Mouse (Mus musculus): ENCODE data around the gene Serpinc1.
"Not testable (repeated sequence)": the region's sequence is repeated elsewhere in the genome, so short reads cannot be mapped to it uniquely, and the experiment has no call there.

The Serpinc1 gene

DNA sequence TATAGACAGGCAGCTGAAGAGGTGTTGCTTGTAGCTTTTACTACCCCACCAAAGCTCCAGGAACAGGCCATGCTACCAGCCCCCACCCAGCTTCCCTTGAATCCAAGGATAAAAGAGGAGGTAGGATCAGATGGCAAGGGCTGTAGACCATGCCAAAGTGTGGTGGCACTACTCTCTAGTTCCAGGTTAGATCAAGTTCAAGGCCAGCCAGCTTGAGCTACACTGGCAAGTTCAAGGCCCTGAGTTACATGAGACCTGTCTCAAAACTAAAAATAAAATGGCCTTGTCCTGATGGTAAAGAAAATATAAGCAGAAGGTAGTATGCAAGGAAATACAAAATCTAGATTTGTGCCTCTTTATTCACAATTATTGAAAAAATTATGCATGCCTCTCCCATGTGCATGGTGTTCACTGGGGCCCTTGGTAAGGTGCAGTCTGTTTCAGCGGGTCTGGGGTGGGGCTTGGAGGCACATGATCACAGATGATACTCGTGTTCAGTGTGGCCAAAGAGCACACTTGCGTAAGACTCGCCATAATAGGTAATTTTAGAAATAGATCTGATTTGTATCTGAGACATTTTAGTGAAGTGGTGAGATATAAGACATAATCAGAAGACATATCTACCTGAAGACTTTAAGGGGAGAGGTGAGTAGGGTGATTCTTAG, at the start of gene Serpinc1:
Gene Serpinc1, plus strand, starts transcription at position 515 of the 665 bp plus-strand sequence.
- DNase-seq (ENCODE audit: low spot score) = no peak

DNA sequence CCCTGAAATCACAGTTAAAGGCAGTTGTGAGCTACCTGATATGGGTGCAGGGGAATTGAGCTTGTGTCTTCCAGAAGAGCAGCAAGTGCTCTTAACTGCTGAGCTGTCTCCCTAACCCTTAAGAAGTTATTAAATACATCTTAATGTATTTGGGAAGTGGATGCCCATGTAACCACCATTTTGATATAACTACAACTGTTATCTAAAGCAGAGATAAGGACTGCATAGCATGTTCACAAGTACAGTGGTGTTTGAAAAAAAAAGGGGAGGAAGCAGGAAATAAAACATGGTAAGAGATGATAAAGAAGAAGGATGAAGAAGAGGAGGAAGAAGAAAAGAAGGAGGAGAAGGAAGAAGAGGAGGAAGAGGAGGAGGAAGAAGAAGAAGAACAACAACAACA, 47.1 kb upstream of the Serpinc1 start:
- no peak for DNase-seq (ENCODE audit: low spot score)

DNA sequence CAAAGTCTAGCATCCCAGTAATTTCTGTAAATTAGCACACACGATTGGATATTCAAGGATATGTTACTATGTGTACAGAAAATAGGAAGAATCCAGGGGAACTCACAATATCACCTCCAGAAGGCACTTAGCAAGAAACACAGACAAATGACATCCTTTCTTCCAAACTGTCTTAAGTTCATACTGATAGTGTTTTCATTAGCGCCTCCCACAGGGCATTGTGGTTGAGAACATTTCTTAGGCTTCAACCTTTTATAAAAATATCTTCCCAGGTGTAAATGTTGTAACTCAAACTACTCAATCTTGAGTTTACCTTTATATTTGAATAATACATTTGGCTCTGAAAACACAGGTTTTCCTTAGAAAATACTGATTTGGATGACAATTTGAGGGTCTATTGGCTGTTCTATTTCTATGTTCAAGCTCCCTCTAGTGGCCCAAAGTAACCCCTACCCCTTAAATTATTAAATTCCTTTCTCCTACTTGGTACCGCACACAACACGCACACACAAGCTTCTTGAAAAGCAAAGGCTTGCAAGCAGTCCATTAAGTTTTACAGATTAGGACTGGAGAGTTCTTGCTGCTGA, 44.4 kb upstream of the Serpinc1 start:
- peak; percentile 71 for DNase-seq (ENCODE audit: low spot score)

DNA sequence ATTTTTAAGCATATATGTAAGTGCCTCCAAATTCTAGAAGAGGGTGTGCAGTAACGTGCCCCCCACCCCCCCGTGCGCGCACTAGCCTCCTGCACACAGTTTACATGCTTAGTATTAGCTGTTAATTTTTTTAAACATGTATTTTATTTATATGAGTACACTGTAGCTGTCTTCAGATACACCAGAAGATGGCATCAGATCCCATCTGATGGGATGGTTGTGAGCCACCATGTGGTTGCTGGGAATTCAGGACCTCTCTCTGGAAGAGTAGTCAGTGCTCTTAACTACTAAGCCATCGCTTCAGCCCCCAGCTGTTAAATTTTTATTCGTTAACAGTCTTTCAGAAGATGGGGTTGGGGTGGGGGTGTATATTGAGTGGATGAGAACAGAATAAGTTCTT, 42.8 kb upstream of the Serpinc1 start:
- DNase-seq (ENCODE audit: low spot score) = no peak

DNA sequence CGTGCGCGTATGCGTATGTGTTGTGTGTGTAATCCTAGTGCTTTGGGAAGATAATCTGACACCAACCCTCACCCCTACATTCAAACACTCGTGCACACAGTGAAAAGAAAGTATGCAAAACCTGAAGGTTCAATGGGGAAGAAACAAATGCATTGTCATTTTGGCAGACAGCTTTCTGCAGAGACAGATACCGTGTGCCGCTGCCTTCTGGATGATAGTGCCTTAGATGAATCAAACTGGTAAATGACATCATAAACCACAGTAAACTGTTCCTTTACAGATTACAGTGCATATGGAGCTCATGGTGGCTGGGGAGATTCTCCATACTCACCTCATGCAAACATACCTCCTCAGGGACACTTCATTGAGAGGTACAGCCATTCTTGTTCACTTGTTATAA, 15.2 kb upstream of the Serpinc1 start:
- DNase-seq (ENCODE audit: low spot score) = no peak

DNA sequence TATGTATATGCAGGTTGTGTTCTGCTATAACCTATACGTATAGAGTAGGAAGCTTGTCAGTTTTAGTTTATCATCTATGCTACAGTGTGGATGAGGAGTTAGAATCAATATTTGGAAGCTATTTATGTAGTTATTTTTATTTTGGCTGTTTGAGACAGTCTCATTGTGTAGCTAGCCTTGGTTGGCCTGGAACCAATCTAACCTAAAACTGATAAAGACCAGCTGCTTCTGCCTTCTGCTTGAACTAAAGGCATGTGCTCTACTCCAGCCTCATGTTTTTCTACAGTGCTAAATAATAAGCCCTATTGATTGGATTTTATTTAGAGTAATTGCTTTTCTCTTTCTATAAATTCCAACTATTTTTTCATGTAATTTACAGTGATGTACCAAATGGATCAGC, 11.1 kb upstream of the Serpinc1 start:
- no peak for DNase-seq (ENCODE audit: low spot score)

DNA sequence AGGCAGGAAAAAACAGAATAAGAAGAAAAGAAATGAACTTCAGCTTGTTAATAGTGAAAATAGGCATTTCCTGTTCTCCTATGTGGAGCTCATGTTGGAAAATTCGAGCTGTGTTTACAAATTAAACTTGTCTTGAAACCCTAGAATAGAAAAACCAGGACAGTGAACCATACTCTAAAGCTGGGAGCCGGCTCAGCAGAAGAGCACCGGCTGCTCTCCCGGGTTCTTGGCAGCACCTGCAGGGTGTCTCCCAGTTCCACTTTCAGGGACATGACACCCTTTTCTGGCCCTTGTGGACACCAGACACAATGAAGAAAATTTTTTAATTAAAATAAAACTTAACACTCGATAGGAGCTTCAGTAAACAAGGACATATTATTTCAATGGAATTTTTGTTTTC, 9.7 kb upstream of the Serpinc1 start:
- DNase-seq (ENCODE audit: low spot score) = no peak

DNA sequence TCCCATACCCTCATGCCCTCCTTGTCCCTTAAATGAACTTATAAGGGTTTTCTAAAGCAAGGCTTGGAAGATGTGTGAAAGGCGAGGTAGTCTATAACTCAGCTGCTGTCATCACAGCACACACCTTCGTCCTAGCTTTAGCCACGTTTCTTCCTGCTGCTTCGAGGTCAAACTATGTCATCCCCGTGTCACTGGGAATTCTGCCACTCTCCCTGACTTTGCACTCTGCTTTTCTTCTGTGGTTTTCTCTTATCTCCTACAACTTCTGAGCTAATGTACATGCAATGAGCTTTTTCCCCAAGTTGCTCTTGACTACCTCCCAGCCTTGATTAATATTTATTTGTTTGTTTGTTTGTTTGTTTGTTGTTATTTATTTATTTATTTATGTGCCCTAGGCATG, 1.6 kb downstream of the Serpinc1 start:
- DNase-seq (ENCODE audit: low spot score) = no peak

DNA sequence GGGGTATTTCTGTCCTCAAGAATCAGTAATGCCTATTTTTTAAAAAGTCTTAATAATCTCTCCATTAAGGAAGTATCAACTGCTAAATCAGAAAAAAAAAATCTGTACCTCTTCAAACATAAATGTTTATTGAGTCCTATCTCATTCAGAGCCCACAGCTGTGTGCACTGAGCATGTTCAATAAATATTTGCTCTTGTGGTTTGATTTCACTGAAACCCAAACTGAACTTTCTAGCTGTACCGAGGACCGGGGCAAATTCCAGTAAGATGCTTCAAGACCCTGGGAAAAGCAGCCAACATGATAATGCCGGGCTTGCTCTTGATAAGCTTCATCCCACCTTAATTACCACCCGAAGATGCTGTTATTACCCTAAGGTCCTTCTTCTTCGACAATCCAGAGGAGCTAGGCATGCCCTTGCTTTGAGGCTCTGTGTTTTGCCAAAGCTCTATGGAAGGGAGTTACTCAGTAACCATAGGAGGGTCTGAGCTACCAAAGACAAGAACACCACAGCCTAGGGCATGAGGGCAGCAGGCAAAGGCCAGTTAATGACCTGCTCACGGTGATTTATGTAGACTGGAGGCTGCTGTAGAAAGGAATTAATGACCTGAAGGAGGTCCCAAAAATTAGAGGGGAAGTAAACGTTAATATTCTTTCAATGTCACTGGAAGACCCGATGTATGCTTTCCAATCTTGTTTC, 2.3 kb downstream of the Serpinc1 start:
- no peak for DNase-seq (ENCODE audit: low spot score)

DNA sequence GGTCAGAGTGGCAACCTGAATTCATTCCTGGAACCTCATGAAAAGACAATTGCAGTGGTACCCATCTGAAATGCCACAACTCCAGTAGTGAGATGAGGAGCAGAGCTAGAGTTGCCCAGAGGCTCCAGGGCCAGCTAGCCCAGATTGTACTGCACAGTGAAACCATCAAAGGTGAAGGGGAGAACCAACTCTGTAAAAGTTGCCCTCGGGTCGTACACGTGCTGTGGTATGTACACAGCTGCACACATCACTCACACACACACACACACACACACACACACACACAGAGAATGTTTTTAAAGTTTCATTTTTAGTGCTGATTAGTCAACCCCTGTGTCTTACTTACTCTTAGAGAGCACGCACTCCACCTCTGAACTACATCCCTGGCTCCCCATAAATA, 3.0 kb downstream of the Serpinc1 start:
- no peak for DNase-seq (ENCODE audit: low spot score)

DNA sequence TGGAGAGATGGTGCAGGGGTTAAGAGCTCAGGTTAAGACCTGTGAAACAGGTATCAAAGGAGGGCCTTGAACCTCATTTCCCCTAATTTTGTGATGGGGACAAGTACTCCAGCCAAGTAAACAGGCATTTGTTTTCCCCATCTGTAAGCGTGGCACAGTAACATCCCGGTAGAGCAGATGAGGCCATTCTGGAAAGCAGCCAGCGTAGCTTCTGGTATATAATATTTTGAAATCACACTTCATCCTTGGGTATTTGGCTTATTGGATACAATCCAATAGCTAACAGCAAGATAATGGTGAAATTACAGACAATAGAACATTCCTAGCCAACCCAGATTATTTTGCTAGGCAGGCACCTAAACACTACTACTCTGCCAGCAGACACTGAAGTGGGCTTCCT, 4.5 kb downstream of the Serpinc1 start:
- DNase-seq (ENCODE audit: low spot score) = no peak

DNA sequence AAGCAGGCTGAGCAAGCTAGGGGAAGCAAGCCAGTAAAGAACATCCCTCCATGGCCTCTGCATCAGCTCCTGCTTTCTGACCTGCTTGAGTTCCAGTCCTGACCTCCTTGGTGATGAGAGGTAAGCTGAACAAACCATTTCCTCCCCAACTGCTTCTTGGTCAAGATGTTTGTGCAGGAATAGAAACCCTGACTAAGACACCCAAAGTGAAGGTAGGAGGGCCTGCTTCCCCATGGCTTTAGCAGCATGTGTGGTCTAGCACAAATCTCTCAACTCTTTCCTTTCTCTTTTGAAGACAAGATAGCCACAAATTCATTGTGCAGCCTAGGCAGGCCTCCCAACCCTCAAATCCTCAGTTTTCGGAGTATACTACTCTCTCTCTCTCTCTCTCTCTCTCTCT, 6.3 kb downstream of the Serpinc1 start:
- DNase-seq (ENCODE audit: low spot score) = not testable (repeated sequence)

DNA sequence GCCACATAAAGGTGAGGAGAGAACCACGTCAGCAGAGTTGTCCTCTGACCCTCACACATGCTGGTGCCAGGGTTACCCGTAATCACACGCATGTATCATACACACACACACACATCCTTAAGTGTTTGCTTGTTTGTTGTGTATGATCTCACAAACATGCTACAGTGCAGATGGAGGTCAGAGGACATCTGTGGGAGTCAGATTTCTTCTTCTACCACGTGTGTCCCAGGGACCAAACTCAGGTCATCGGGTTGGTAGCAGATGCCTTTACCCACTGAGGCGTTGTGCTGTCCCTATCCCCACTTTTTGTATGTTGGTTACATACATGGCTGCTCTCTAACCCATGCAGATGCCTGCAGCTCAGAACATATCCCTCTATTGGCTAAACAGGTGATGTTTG, 7.1 kb downstream of the Serpinc1 start:
- DNase-seq (ENCODE audit: low spot score) = no peak

DNA sequence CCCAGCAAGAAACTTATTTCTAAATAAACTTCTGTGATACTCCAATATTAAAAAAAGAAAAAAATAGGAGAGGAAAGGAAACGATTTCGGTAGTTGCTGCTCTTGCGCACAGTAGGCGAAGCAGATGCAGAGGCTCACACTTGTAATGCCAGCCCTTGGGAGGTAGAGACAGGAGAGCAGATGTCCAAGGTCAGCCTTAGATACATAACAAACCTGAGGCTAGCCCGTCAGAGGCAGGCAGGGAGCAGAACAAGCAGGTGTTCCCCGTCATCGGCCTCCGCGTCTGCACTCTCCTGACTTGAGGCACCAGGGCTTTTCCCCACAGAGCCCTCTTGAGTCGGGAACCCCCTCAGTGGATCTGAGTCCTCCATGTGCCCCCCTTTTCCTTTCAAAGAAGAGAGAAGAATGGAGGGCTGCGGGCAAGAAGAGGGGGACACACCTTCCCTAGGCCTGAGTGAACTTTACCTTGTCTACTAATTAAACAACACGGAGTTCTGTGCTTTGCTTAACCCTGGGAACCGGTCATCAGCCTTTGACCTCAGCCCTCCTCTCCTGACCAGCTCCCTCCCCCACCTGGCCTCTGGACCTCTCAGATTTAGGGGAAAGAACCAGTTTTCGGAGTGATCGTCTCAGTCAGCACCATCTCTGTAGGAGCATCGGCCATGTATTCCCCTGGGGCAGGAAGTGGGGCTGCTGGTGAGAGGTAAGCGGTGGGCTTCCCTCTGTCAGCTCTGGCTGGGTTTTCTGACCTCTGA, 8.7 kb downstream of the Serpinc1 start:
- DNase-seq (ENCODE audit: low spot score) = no peak

DNA sequence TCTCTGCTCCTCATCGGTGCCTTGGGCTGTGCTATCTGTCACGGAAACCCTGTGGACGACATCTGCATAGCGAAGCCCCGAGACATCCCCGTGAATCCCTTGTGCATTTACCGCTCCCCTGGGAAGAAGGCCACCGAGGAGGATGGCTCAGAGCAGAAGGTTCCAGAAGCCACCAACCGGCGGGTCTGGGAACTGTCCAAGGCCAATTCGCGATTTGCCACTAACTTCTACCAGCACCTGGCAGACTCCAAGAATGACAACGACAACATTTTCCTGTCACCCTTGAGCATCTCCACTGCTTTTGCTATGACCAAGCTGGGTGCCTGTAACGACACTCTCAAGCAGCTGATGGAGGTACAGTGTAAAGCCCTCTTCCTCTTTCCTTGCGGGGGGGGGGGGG, 11.0 kb downstream of the Serpinc1 start:
- no peak for DNase-seq (ENCODE audit: low spot score)

DNA sequence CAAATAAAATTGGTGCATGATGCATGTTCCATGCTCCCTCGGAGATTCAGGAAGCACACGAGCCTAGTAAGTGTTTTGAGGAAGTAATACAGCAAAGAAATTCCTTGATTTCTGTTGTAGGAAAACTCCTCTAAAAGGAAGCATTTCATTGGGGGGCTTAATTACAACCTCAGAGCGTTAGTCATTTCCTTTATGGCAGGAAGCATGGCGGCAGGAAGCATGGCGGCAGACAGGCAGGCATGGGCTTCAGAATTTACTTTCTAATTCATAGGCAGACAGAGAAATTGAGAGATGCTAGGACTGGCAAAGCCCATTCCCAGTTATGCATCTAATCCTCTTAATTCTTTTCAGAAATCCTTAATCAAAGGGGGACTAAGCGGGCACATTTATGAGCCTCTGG, 15.5 kb downstream of the Serpinc1 start:
- DNase-seq (ENCODE audit: low spot score) = no peak

DNA sequence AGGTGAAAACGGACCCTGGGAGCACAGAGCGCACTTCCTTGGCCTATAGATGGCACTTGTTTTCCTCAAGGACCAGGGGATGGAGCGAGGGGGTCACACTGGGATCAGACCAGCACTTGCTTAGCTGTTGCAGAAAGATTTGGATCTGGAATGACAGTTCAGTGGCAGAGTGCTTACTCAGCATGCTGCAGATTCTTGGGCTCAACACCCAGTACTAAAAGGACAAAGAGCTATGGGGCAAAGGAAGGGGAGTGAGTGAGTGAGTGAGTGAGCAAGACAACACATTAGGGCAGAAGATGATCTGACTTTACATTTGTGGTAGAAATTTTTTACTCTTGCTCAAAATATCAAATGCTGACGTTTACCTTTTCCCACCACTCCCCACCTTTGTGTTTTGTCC, 26.6 kb downstream of the Serpinc1 start:
- DNase-seq (ENCODE audit: low spot score) = no peak

DNA sequence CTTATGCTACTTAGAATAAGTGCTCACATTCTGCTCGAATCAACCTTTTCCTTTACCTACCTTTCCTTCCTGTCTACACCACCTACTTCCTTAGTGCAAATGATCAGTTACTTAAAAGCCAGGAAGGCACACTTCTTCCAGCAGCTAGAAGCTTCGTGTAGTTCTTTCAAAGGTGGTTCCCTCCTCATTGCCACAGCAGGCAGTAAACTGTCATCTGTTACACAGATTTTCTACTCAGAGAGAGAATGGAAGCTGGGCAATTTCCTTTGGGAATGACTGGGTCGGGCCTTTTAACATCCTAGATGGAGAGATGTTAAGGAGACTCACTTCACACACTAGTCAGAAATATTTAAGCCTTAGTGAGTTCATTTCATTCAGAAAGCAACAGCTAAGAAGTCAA, 27.1 kb downstream of the Serpinc1 start:
- DNase-seq (ENCODE audit: low spot score) = no peak

DNA sequence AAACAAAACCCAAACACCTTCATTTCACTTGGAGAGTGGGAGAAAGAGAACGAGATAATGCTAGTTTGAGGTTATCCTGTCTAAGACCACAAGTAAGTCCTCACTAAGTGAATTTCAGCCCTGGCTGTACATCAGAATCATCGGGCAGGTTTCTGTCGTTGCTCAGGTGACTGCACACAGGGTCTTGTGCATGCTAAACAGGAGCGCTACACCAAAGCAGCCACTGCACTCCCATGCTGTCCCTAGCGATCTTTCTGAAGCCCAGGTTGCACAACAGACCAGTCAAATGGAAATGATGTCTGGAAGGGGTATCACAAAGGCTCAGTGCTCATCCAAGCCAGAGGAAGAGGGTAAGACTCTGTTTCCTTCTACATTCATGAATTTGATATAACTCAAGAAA, 28.1 kb downstream of the Serpinc1 start:
- no peak for DNase-seq (ENCODE audit: low spot score)

DNA sequence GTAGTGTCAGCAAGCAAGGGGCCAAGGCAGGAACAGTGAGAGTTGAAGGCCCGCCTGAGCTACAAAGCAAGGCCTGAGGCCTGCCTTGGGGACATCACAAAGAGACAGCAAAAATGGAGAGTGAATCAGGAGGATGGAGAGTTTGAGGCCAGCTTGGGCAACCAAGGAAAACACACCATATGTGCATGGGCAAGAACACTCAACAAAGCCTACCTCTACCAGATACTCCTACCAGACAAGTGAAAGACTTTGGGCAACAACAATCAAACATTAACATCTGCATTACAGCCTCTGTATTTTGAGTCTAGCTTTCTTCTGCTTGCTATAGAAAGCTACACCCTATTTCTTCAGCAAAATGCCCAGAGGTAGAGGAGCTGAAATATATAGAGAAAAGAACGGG, 29.7 kb downstream of the Serpinc1 start:
- DNase-seq (ENCODE audit: low spot score) = no peak

DNA sequence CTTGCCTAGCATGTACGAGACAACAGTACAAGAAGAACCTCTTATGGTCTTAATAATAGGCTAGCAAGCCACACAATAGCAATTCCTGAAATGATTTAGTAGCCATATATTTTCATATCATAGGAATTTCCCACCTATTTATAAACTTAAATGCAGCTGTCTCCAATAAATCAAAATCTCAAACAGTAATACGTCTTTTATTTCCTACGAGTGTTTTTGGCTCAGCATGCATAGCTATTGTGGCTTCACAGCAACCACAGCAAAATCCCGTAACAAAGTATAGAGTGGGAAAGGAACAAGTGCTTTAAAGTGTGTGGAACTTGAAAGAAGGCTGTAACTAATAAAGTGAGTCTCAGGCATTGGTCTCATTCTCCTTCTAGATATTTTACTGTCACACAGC, 32.1 kb downstream of the Serpinc1 start:
- no peak for DNase-seq (ENCODE audit: low spot score)

DNA sequence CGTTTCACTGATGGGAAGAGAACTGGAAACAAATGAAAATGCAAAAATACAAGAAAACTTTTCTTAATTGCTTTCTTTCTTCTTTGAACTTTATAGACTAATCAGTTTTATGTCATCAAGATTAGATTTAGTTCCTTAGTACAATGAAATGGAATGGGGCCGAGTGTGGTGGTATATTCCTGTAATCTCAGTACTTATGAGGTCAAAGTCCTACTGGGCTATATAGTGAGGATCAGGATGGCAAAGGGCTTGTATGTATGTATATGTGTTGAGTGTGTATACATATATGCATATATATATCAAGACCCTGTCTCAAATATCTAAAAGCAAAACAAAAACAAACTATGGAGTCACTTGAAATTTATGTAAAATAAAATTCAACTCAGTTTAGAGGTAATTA, 38.0 kb downstream of the Serpinc1 start:
- DNase-seq (ENCODE audit: low spot score) = no peak

DNA sequence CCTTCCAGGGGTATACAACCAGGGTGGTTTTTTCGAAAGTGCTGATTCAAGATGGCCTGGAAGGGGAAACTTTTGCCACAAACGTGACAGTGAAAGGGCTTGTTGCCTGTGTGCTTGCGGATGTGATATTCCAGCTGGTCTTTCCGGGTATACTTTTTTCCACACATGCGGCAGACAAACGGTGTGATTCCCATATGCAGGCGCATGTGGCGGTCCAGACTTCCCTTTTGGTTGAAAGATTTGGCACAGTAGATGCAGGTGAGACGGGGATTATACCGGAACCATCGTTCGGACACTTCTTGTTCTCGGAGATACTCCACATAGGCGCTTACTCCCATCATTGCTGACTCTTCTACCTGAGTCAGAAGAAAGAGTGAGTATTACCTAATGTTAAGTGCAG, 41.7 kb downstream of the Serpinc1 start:
- no peak for DNase-seq (ENCODE audit: low spot score)

All from embryo, embryonic 10.5 days (tissue).